Mouse (Mus musculus): Measurements from ENCODE around the gene Ccl6. TPM values are rescaled to one million over a fixed set of nuclear protein-coding genes. Genes with fewer than 3 reads are reported as not detected.
"Not testable (repeated sequence)": the region's sequence is repeated elsewhere in the genome, so short reads cannot be mapped to it uniquely, and the experiment has no call there.

The Ccl6 gene
- total RNA-seq, 2 experiments from 2014 or later: 1.7 to 2.1 TPM

DNA sequence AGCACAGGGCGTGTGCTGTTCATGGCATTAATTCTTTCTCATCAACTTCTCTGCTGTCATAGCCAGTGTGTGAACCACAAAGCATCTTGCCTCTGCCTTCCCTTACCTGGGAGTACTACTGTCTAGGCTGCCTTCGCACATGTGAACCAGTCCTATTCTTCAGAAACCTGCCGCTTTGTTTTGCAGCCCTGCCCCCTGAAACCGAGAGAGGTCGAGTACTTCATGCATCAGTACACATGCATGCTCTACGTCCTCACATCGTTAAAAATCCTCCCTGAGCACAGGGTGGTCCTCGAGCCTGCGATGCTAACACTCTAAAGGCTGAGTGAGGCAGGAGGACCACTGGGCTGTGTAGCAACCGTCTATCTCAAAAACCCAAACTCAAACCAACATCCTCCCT, 35.8 kb downstream of the Ccl6 start:
- DNase-seq: no peak

DNA sequence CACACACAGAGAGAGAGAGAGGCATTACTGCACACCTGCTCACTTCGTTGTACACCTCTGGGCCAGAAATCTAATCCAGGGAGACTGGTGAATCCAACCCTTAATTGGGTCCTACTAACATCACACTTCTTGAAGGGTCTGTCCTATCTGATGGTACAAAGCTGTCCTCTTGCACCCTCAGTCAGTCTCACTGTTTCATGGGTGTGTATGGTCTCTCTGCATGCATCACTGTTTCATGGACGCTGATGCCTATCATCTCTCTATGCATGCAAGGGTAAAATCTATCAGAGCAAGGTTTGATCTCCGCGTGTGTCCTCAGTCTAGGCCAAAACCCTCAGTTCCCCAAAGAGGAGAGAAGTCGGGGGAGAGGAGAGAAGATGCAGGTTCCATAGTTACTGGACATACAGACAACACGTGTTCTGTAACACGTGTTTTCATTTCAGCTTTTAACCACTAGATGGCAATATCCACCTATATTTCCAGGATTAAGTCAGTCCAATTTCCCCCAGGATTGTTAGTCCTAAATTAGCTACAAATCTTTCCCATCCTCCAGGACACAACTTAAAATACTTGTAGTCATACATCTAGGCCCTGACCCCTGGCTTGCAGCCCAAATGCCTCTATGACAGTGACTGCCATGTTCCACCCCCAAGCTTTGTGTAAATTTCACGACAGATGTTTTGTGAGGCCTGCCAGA, 36.7 kb downstream of the Ccl6 start:
- DNase-seq: peak; percentile 70

DNA sequence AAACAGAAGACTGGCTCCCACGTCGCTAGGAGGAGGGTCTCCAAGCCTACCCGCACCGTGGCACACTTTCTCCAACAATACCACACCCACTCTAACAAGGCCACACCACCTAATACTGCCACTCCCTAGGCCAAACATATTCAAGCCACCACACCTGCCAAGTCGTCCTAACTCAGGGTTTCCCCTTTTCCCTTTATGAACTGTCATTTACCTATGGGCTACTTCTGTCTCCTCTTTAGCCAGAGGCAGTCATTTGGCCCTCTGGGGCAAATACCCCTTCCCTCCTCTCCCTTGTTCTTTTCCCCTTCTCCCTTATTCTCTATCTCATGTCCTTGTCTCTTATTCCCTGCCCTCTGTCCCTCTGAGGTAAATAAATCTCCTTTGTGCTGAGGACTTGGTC, 41.2 kb downstream of the Ccl6 start:
- no peak for DNase-seq

DNA sequence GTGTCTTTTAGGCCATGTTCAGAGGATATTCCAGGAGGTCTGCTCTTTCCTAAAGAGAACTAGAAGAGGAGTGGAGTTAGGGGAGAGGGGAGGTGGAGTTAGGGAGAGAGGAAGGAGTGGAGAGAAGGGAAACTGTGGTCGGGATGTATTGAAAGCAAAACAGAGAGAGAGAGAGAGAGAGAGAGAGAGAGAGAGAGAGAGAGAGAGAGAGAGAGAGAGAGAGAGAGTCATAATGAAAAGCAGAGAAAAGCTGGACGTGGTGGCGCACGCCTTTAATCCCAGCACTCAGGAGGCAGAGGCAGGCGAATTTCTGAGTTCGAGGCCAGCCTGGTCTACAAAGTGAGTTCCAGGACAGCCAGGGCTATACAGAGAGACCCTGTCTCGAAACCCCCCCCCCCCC, 41.9 kb downstream of the Ccl6 start:
- not testable (repeated sequence) for DNase-seq

- DNase-seq: no peak
Observed at GRCm38 (mm10) chr11:83550186-83550632, 42.7 kb downstream of the Ccl6 start.

DNA sequence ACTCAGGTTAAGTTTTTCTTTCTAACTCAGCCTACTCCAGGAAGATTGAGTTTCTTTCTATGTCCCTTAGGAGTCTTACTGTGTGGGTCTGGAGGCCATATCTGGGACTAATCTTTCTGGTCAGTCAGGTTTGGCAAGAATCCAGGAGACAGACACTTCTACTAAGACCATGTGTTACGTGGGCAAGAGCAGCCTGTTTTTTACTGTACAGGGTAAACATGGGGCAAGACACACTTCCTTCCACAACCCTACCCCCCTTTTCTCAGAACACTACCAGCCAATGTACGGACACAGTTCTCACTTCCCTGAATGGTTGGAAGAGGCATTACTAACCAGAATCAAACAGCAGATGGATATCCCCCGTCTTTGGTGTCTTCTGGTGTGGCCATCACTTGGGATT, 48.7 kb downstream of the Ccl6 start:
- DNase-seq: no peak

DNA sequence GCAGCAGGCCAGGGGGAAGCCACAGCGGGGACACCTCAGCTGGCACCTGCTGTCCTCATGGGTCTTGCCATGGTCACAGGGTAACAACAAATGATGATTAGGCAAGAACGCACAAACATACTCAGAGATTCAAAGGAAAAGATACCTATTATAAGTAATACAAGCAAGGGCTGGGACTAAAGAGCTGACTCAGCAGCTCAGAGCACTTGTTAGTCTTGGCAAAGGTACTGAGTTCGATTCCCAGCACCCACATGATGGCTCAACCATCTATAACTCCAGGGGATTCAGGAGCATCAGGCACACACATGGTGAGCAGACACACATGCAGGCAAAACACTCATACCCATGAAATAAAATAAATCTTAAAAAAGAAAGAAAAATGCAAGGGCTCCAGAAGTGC, 51.5 kb downstream of the Ccl6 start:
- no peak for DNase-seq

- DNase-seq: no peak
Observed at GRCm38 (mm10) chr11:83540931-83541330, 52.0 kb downstream of the Ccl6 start.

DNA sequence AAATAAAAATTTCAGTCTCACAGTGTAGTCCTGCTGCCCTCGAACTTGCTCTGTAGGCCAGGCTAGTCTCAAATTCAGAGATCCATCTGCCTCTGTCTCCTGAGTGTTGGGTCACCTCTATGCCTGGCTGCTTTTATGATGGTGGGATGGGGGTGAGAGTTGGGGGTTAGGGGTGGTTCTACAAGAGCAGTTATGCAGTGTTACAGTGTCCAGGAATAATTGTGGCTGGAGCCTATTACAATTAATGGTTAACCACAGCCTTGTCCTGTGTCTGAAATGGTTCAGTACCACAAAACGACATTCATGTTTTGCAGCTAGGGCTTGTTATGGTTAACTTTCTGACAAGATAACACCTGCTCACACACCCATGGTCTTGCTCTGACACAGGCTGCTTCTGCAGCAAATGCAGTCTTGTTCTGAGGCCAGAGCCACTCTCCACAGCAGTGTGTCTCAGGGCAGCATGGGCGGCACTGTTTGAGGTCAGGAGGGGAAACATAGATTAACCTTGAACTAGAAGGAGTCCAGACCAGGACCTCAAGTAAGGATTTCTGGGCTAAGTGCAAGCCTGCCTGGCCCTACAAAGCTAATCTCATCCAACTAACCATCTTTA, 54.1 kb downstream of the Ccl6 start:
- DNase-seq: no peak

Other genes with a start within 250 kb of the Ccl6 start
- gene Rasl10b, start 183.9 kb downstream of the Ccl6 start, total RNA-seq (2021): 10 to 100 TPM; 31.5 to 32.3 TPM
- not detected for gene Gas2l2, start 163.6 kb downstream of the Ccl6 start, total RNA-seq (2021)
- under 1 TPM in 1 of 2 experiments, not detected in 1; 0.56 TPM for gene 1700020L24Rik, start 155.4 kb downstream of the Ccl6 start, total RNA-seq (2021)
- 1 to 10 TPM; 7.0 to 7.1 TPM for gene Mmp28, start 130.0 kb downstream of the Ccl6 start, total RNA-seq (2021)
- 10 to 100 TPM; 59.2 to 62.8 TPM for gene Taf15, start 120.0 kb downstream of the Ccl6 start, total RNA-seq (2021)
- not detected for gene Heatr9, start 70.9 kb downstream of the Ccl6 start, total RNA-seq (2021)
- gene Ccl5, start 62.6 kb downstream of the Ccl6 start, total RNA-seq (2021): not detected
- 1 to 10 TPM; 1.1 to 1.5 TPM for gene Ccl9, start 14.5 kb downstream of the Ccl6 start, total RNA-seq (2021)
- gene Rpl9-ps1, start 52.5 kb upstream of the Ccl6 start, total RNA-seq (2021): not detected
- under 1 TPM in 1 of 2 experiments, not detected in 1; 0.38 TPM for gene Ccl3, start 56.3 kb upstream of the Ccl6 start, total RNA-seq (2021)
- not detected for gene Ccl4, start 69.5 kb upstream of the Ccl6 start, total RNA-seq (2021)
- not detected for gene Wfdc17, start 110.9 kb upstream of the Ccl6 start, total RNA-seq (2021)
- under 1 TPM; 0.77 to 0.98 TPM for gene Wfdc18, start 115.9 kb upstream of the Ccl6 start, total RNA-seq (2021)
- not detected for gene Wfdc21, start 153.9 kb upstream of the Ccl6 start, total RNA-seq (2021)
- 1 to 10 TPM; 8.3 to 8.7 TPM for gene Heatr6, start 160.6 kb upstream of the Ccl6 start, total RNA-seq (2021)

Data from heart, postnatal 4 days (tissue).